Mouse (Mus musculus) MEL (cell line): ENCODE measurements around the gene Neurl4. TPM values are rescaled to one million over a fixed set of nuclear protein-coding genes. Genes with fewer than 3 reads are reported as not detected.

Experiments used
- DNase-seq: peaks from one replicate; pipeline ENCODE4 v3.0.0; 2011; ENCODE audit warnings: low read depth, low spot score
- H3K27ac ChIP-seq: 2 replicates; pipeline ENCODE4 v1.5.1; 2012; ENCODE audit warnings: low read depth, mild to moderate bottlenecking, control low read depth, low read length, moderate library complexity; ENCODE audit not compliant: control insufficient read depth
- H3K27me3 ChIP-seq, 2 experiments: fragments of 150-350 bp in 1 of 2; sonication (generic) in 1 of 2; 2 replicates each; pipeline ENCODE4 v1.6.1; 2012; ENCODE audit warnings: low read length in 2 of 2, mild to moderate bottlenecking in 2 of 2, improper control_type of control experiment in 1 of 2, moderate library complexity in 1 of 2; ENCODE audit not compliant: insufficient read depth in 2 of 2, control insufficient read depth in 1 of 2
- H3K36me3 ChIP-seq, 2 experiments: 2 replicates each; pipeline ENCODE4 v1.6.1; 2012 to 2014; ENCODE audit warnings: low read length in 2 of 2, improper control_type of control experiment in 1 of 2, inconsistent platforms in 1 of 2, mild to moderate bottlenecking in 1 of 2; ENCODE audit not compliant: insufficient read depth in 2 of 2, control insufficient read depth in 1 of 2
- H3K4me1 ChIP-seq, 2 experiments: fragments of 150-350 bp in 1 of 2; sonication (generic) in 1 of 2; 2 replicates each; pipeline ENCODE4 v1.6.1; 2012; ENCODE audit warnings: low read length in 2 of 2, improper control_type of control experiment in 1 of 2, mild to moderate bottlenecking in 1 of 2; ENCODE audit not compliant: insufficient read depth in 2 of 2, control insufficient read depth in 1 of 2
- H3K4me3 ChIP-seq, 2 experiments: fragments of 150-350 bp in 1 of 2; sonication (generic) in 1 of 2; 2 replicates each; pipeline ENCODE4 v1.5.1; 2012; ENCODE audit warnings: low read depth in 2 of 2, low read length in 2 of 2, mild to moderate bottlenecking in 2 of 2, moderate library complexity in 2 of 2, control low read depth in 1 of 2, improper control_type of control experiment in 1 of 2; ENCODE audit not compliant: control insufficient read depth in 1 of 2, insufficient read depth in 1 of 2
- H3K79me2 ChIP-seq: 2 replicates; pipeline ENCODE4 v1.6.1; 2012; ENCODE audit warnings: mild to moderate bottlenecking, low read length, moderate library complexity; ENCODE audit not compliant: control insufficient read depth, poor library complexity, insufficient read depth
- H3K9ac ChIP-seq: 2 replicates; pipeline ENCODE4 v1.6.1; 2012; ENCODE audit warnings: low read depth, mild to moderate bottlenecking, control low read depth, low read length, moderate library complexity; ENCODE audit not compliant: control insufficient read depth, poor library complexity, severe bottlenecking
- H3K9me3 ChIP-seq: fragments of 150-350 bp; sonication (generic); replicated peaks from 2 replicates; pipeline ENCODE4 v1.6.1; 2012; ENCODE audit warnings: mild to moderate bottlenecking, low read length, improper control_type of control experiment, moderate library complexity; ENCODE audit not compliant: insufficient read depth
- BHLHE40 ChIP-seq: IDR thresholded peaks from 2 replicates; pipeline ENCODE4 v1.6.1; 2012; ENCODE audit warnings: low read depth, mild to moderate bottlenecking, inconsistent platforms, low read length, improper control_type of control experiment, borderline replicate concordance
- CHD1 ChIP-seq: IDR thresholded peaks from 2 replicates; pipeline ENCODE4 v1.6.1; 2012; ENCODE audit warnings: low read depth, mild to moderate bottlenecking, inconsistent platforms, low read length, improper control_type of control experiment
- CHD2 ChIP-seq: IDR thresholded peaks from 2 replicates; pipeline ENCODE4 v1.6.1; 2011; ENCODE audit warnings: low read length, improper control_type of control experiment
- CTCF ChIP-seq, 3 experiments: IDR thresholded peaks in 2 of 3; conservative IDR thresholded peaks in 1 of 3; 2 replicates each; pipeline ENCODE4 v1.5.1; 2011 to 2012; ENCODE audit warnings: low read length in 3 of 3, low read depth in 2 of 3, mild to moderate bottlenecking in 2 of 3, improper control_type of control experiment in 1 of 3, inconsistent platforms in 1 of 3, mixed read lengths in 1 of 3, moderate library complexity in 1 of 3; ENCODE audit not compliant: control insufficient read depth in 1 of 3, insufficient read depth in 1 of 3, poor library complexity in 1 of 3, severe bottlenecking in 1 of 3
- E2F4 ChIP-seq: IDR thresholded peaks from 2 replicates; pipeline ENCODE4 v1.6.1; 2011; ENCODE audit warnings: low read depth, low read length, improper control_type of control experiment, borderline replicate concordance
- ELF1 ChIP-seq: IDR thresholded peaks from 2 replicates; pipeline ENCODE4 v1.6.1; 2014; ENCODE audit warnings: low read depth, mild to moderate bottlenecking, inconsistent platforms, low read length, improper control_type of control experiment, moderate library complexity
- EP300 ChIP-seq, 2 experiments: IDR thresholded peaks; 2 replicates each; pipeline ENCODE4 v1.6.1; 2011; ENCODE audit warnings: improper control_type of control experiment in 2 of 2, low read length in 2 of 2, low read depth in 1 of 2, mild to moderate bottlenecking in 1 of 2
- ETS1 ChIP-seq: IDR thresholded peaks from 2 replicates; pipeline ENCODE4 v1.6.1; 2012; ENCODE audit warnings: low read depth, mild to moderate bottlenecking, inconsistent platforms, low read length, improper control_type of control experiment, moderate library complexity
- GABPA ChIP-seq: IDR thresholded peaks from 2 replicates; pipeline ENCODE4 v1.6.1; 2012; ENCODE audit warnings: low read depth, mild to moderate bottlenecking, inconsistent platforms, low read length, improper control_type of control experiment, moderate library complexity
- HCFC1 ChIP-seq: IDR thresholded peaks from 2 replicates; pipeline ENCODE4 v1.6.1; 2012; ENCODE audit warnings: low read depth, mild to moderate bottlenecking, inconsistent platforms, low read length, improper control_type of control experiment, moderate library complexity
- JUND ChIP-seq: IDR thresholded peaks from 2 replicates; pipeline ENCODE4 v1.6.1; 2011; ENCODE audit warnings: low read depth, mild to moderate bottlenecking, improper control_type of control experiment, low read length
- KAT2A ChIP-seq: conservative IDR thresholded peaks from 2 replicates; pipeline ENCODE4 v1.6.1; 2012; ENCODE audit warnings: low read depth, low read length, improper control_type of control experiment, inconsistent platforms
- MEF2A ChIP-seq: IDR thresholded peaks from 2 replicates; pipeline ENCODE4 v1.6.1; 2014; ENCODE audit warnings: low read depth, mild to moderate bottlenecking, inconsistent platforms, low read length, improper control_type of control experiment; ENCODE audit not compliant: poor library complexity, insufficient replicate concordance, severe bottlenecking; ENCODE audit errors: extremely low read depth
- MXI1 ChIP-seq: IDR thresholded peaks from 2 replicates; pipeline ENCODE4 v1.6.1; 2011; ENCODE audit warnings: mild to moderate bottlenecking, low read depth, low read length, improper control_type of control experiment
- NRF1 ChIP-seq: IDR thresholded peaks from 2 replicates; pipeline ENCODE4 v1.6.1; 2014; ENCODE audit warnings: low read depth, mild to moderate bottlenecking, inconsistent platforms, low read length, improper control_type of control experiment, moderate library complexity; ENCODE audit not compliant: poor library complexity, insufficient read depth, severe bottlenecking
- POLR2A ChIP-seq, 2 experiments: IDR thresholded peaks; 2 replicates each; pipeline ENCODE4 v1.6.1; 2011 to 2012; ENCODE audit warnings: low read length in 2 of 2, mild to moderate bottlenecking in 2 of 2, control low read depth in 1 of 2, improper control_type of control experiment in 1 of 2, low read depth in 1 of 2, moderate library complexity in 1 of 2; ENCODE audit not compliant: control insufficient read depth in 1 of 2, insufficient read depth in 1 of 2, poor library complexity in 1 of 2
- POLR2AphosphoS2 ChIP-seq: IDR thresholded peaks from 2 replicates; pipeline ENCODE4 v1.6.1; 2011; ENCODE audit warnings: low read length, improper control_type of control experiment
- RAD21 ChIP-seq: IDR thresholded peaks from 2 replicates; pipeline ENCODE4 v1.6.1; 2011; ENCODE audit warnings: mild to moderate bottlenecking, low read depth, low read length, improper control_type of control experiment
- SIN3A ChIP-seq: IDR thresholded peaks from 2 replicates; pipeline ENCODE4 v1.6.1; 2012; ENCODE audit warnings: low read length, improper control_type of control experiment, inconsistent platforms
- SMC3 ChIP-seq: IDR thresholded peaks from 2 replicates; pipeline ENCODE4 v1.6.1; 2011; ENCODE audit warnings: low read depth, low read length, improper control_type of control experiment
- TBP ChIP-seq: IDR thresholded peaks from 2 replicates; pipeline ENCODE4 v1.8.0; 2011; ENCODE audit warnings: low read depth, low read length, improper control_type of control experiment
- USF1 ChIP-seq: IDR thresholded peaks from 2 replicates; pipeline ENCODE4 v1.6.1; 2014; ENCODE audit warnings: low read depth, mild to moderate bottlenecking, inconsistent platforms, low read length, improper control_type of control experiment, moderate library complexity
- USF2 ChIP-seq, 2 experiments: IDR thresholded peaks; 2 replicates each; pipeline ENCODE4 v1.6.1; 2011 to 2012; ENCODE audit warnings: improper control_type of control experiment in 2 of 2, low read length in 2 of 2, borderline replicate concordance in 1 of 2, inconsistent platforms in 1 of 2, low read depth in 1 of 2, mild to moderate bottlenecking in 1 of 2; ENCODE audit not compliant: insufficient read depth in 1 of 2
- ZKSCAN1 ChIP-seq: IDR thresholded peaks from 2 replicates; pipeline ENCODE4 v1.6.1; 2012; ENCODE audit warnings: low read depth, mild to moderate bottlenecking, inconsistent platforms, low read length, improper control_type of control experiment, moderate library complexity
- polyA plus RNA-seq, 2 experiments: library from polyadenylated mRNA; stranded (reverse) in 1 of 2; unstranded in 1 of 2; fragments of >175 nt in 1 of 2; fragments of >200 nt in 1 of 2; gene quantifications; 2 replicates each; pipeline versions ENCODE4 v1.2.1 to v1.2.4; 2012; ENCODE audit warnings: low replicate concordance in 2 of 2, low read depth in 1 of 2; ENCODE audit not compliant: insufficient read length in 2 of 2, insufficient read depth in 1 of 2, missing spikeins in 1 of 2
- total RNA-seq: library from RNA; depleted of rRNA; stranded (reverse); fragments of 300-350 nt; gene quantifications from 2 replicates; pipeline ENCODE4 v1.2.3, GENCODE M21; 2012

The Neurl4 gene
- total and polyA plus RNA-seq, 3 experiments, result 50.9 to 58.0 TPM; not detected in 1

- TF ChIP-seq CHD2, result no peak
- TF ChIP-seq ZKSCAN1, result no peak
- peak; percentile 58; the same call in 1 of the 2 replicates for TF ChIP-seq ETS1
- no peak for TF ChIP-seq TBP
- TF ChIP-seq MEF2A, result no peak
- TF ChIP-seq USF2 (IDR thresholded peaks at IDR 0.05; ENCODE audit: borderline replicate concordance in 1 of 2, insufficient read depth in 1 of 2, low read depth in 1 of 2, low read length in 2 of 2), result no peak
- TF ChIP-seq KAT2A, result no peak
- TF ChIP-seq CHD1, result no peak
- peak; percentile 44; the same call in 1 of the 2 replicates for TF ChIP-seq JUND
- TF ChIP-seq GABPA, result no peak
- peak; percentile 32; the same call in 1 of the 2 replicates for TF ChIP-seq BHLHE40
- TF ChIP-seq HCFC1, result peak; percentile 31; the same call in 1 of the 2 replicates
These were observed 17.2 kb upstream of the Neurl4 start (continued) for GRCm38 (mm10) chr11:69883527-69884151.

- H3K27me3 ChIP-seq, result no peaks in the 10 kb centered on the region
- peaks cover 8 to 35% of the 10 kb centered on the region in 2 experiments for H3K4me1 ChIP-seq
- no peaks in the 10 kb centered on the region for H3K79me2 ChIP-seq
- no peak for TF ChIP-seq MXI1
- no peak for TF ChIP-seq ETS1
- no peak for TF ChIP-seq ELF1
- TF ChIP-seq KAT2A, result no peak
- no peak for TF ChIP-seq USF1
- TF ChIP-seq HCFC1, result no peak
- no peak for TF ChIP-seq GABPA
- TF ChIP-seq E2F4, result no peak
- TF ChIP-seq NRF1, result no peak
- no peak for TF ChIP-seq SMC3
- no peak for TF ChIP-seq JUND
- no peak for TF ChIP-seq USF2 (IDR thresholded peaks at IDR 0.05; ENCODE audit: borderline replicate concordance in 1 of 2, insufficient read depth in 1 of 2, low read depth in 1 of 2, low read length in 2 of 2)
- TF ChIP-seq RAD21, result no peak
- no peak for TF ChIP-seq POLR2A (IDR thresholded peaks at IDR 0.05; ENCODE audit: control insufficient read depth in 1 of 2, insufficient read depth in 1 of 2, low read depth in 1 of 2, low read length in 2 of 2, poor library complexity in 1 of 2)
- no peak for TF ChIP-seq ZKSCAN1
- no peak for TF ChIP-seq SIN3A
- TF ChIP-seq CTCF (IDR thresholded peaks at IDR 0.05 in 2 of 3, conservative IDR thresholded peaks at IDR 0.05 in 1 of 3; ENCODE audit: control insufficient read depth in 1 of 3, insufficient read depth in 1 of 3, low read depth in 2 of 3, low read length in 3 of 3, poor library complexity in 1 of 3, severe bottlenecking in 1 of 3), result no peak
- TF ChIP-seq POLR2AphosphoS2, result no peak
- TF ChIP-seq EP300 (IDR thresholded peaks at IDR 0.05; ENCODE audit: low read depth in 1 of 2, low read length in 2 of 2), result no peak
- no peaks in the 10 kb centered on the region for H3K9me3 ChIP-seq
- DNase-seq, result no peak
- H3K36me3 ChIP-seq, result peaks cover 0 to 16% of the 10 kb centered on the region in 2 experiments; a peak in 2 of 4 replicates
- 0 out of 2 replicates have a peak overlapping the region, but pooled peaks have one; percentile 13 for H3K27ac ChIP-seq
- no peak overlapping the region for H3K4me3 ChIP-seq
- no peak overlapping the region for H3K9ac ChIP-seq
These were observed 16.6 kb upstream of the Neurl4 start for GRCm38 (mm10) chr11:69884240-69884639.
